Comparison of ENCODE assay signal across 10 mouse cellular contexts in the genomic region with DNA sequence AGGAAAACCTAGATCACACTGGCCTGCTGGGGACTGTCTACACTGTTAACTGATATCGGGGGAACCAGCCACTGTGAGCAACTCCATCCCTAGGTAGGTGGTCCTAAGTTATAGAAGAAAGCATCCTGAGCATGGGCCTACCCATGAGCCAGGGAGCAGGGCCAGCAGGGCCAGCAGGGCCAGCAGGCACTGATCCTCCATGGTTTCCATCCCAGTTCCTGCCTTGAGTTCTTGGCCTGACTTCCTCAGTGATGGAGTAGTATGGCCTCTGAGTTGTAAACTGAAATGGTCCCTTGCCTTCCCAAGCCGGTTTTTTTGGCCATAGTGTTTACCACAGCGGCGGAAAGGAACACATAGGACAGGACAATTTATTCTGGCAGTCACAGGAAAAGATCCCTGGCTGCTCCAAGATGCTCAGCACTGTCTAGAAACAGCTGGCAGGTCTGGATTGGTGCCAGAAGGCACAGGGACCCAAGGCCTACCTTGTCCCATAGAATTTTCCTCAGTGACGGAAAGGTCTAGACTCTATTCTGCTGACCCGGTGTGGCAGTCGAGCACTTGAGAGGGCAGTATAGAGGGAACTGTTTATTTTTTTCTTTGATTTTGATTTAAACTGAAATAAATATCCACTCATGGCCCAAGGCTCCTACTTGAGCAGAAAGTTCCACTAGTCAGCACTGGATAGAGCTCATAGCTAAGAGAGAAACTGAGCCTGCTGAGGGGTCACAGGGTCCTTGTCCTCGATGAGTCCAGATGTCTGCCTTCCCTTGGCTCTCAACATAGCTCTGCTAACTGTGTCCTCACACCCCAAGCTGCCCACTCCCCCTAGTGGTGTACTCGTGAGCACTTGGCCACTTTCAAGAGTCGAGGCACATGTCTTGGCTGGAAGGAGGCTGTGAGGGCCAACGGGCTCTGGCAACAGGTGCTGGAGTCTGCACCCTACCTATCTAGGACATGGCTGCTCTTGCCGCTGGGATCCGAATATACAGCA. TPM values are rescaled to one million over a fixed set of nuclear protein-coding genes. Genes with fewer than 3 reads are reported as not detected.
DNase-seq lines count a peak whose midpoint lies in the region; ATAC-seq and TF ChIP-seq lines count a peak whose summit lies in the region.
"Had no signal": no experiment of that assay in that cellular context is flagged by ENCODE, and none has a peak within 500 bp of the region (broad histone marks: within the 10 kb centered on the region; RNA-seq: fewer than 3 reads in every experiment).

No protein-coding gene starts in this region.

- H3K4me2 ChIP-seq in hindbrain, postnatal 0 days (ENCODE audit: low read depth, low read length), result no peak overlapping the region
- H3K4me2 ChIP-seq: embryonic facial prominence, embryonic 12.5 days; stomach, embryonic 15.5 days had no signal

- H3K4me3 ChIP-seq in hindbrain, postnatal 0 days (ENCODE audit: low read length), result no peak overlapping the region
- H3K4me3 ChIP-seq: embryonic facial prominence, embryonic 12.5 days; stomach, embryonic 15.5 days had no signal

- H3K9ac ChIP-seq in hindbrain, postnatal 0 days (replicated peaks; ENCODE audit: low read length), result no peak overlapping the region
- H3K9ac ChIP-seq: embryonic facial prominence, embryonic 12.5 days; stomach, embryonic 15.5 days had no signal

- H3K36me3 ChIP-seq in hindbrain, postnatal 0 days (ENCODE audit: insufficient read depth, low read length), result no peaks in the 10 kb centered on the region
- H3K36me3 ChIP-seq: embryonic facial prominence, embryonic 12.5 days; stomach, embryonic 15.5 days had no signal

- intact Hi-C loops in left cerebral cortex, postnatal 10 days (cut with DNase I), result no loop called here
- intact Hi-C loops in heart, postnatal 10 days (cut with DNase I), result no loop called here

- H3K9me3 ChIP-seq in hindbrain, postnatal 0 days (ENCODE audit: low read length), result no peaks in the 10 kb centered on the region
- H3K9me3 ChIP-seq: embryonic facial prominence, embryonic 12.5 days; stomach, embryonic 15.5 days had no signal

- H3K4me1 ChIP-seq in hindbrain, postnatal 0 days (ENCODE audit: insufficient read depth, low read length), result no peaks in the 10 kb centered on the region
- H3K4me1 ChIP-seq: embryonic facial prominence, embryonic 12.5 days; stomach, embryonic 15.5 days had no signal

- TF ChIP-seq CTCF in hindbrain, postnatal 0 days (IDR thresholded peaks at IDR 0.05; ENCODE audit: low read depth), result peak; percentile 80

- DNase-seq in adrenal gland, adult (ENCODE audit: inconsistent age in 2 of 2, low spot score in 1 of 2), result peak; percentile 23 to 62
- no peak for DNase-seq in adrenal gland, postnatal 4 days (ENCODE audit: low spot score in 2 of 2)
- DNase-seq in left cerebral cortex, postnatal 10 days (ENCODE audit: extremely low spot score in 1 of 2, low spot score in 2 of 2), result peak; percentile 47 to 55
- no peak for DNase-seq in left cerebral cortex, adult 8-10 months (ENCODE audit: low spot score in 2 of 2)
- peak; percentile 33 for DNase-seq in adrenal gland, postnatal 25 days
- peak; percentile 69 for DNase-seq in hindbrain, postnatal 0 days (ENCODE audit: low spot score)
- DNase-seq in heart, postnatal 10 days, result no peak
- DNase-seq in urinary bladder, postnatal 25 days (ENCODE audit: low spot score), result no peak

- H3K27ac ChIP-seq in hindbrain, postnatal 0 days, result no peak overlapping the region
- H3K27ac ChIP-seq: embryonic facial prominence, embryonic 12.5 days; stomach, embryonic 15.5 days had no signal

- 46% methylated on average over 13 of the region's 13 CpGs for WGBS in hindbrain, postnatal 0 days

- H3K27me3 ChIP-seq in hindbrain, postnatal 0 days (ENCODE audit: insufficient read depth, low read length), result no peaks in the 10 kb centered on the region
- H3K27me3 ChIP-seq: embryonic facial prominence, embryonic 12.5 days; stomach, embryonic 15.5 days had no signal

- ATAC-seq in hindbrain, postnatal 0 days, result no peak

RNA-seq across cellular contexts. Expression of a gene that starts 50.4 kb away (rescaled TPM):
- total RNA-seq in adrenal gland, postnatal 4 days (2021), result 1 to 10 TPM in 1 of 2 experiments, under 1 TPM in 1; 0.95 to 1.2 TPM
- total RNA-seq in left cerebral cortex, postnatal 10 days (2021), result 10 to 100 TPM; 19.2 to 20.4 TPM
- total RNA-seq in left cerebral cortex, adult 8-10 months (2022), result 10 to 100 TPM; 23.4 to 28.3 (median 26.2) TPM
- total RNA-seq in adrenal gland, postnatal 25 days (2021), result 0.85 and 1.8 TPM in 2 replicates
- 31.6 and 53.0 TPM in 2 replicates for total RNA-seq in hindbrain, postnatal 0 days (2014; rRNA removed)
- 7.7 and 8.4 TPM in 2 replicates for polyA plus RNA-seq in hindbrain, postnatal 0 days (2015; fragmentation: Nextera tagmentation; extraction: Ambion mirVana)
- total RNA-seq in heart, postnatal 10 days (2021), result under 1 TPM in 1 of 2 experiments, not detected in 1; 0.14 TPM

Comparison
In these comparisons a context has a peak if more than half of its experiments do, and no peak if none do; other contexts are left out.
1. DNase-seq: peak in adrenal gland, adult (2 of 2), left cerebral cortex, postnatal 10 days (2 of 2), adrenal gland, postnatal 25 days (single experiment) and hindbrain, postnatal 0 days (single experiment); none in adrenal gland, postnatal 4 days (0 of 2), left cerebral cortex, adult 8-10 months (0 of 2), heart, postnatal 10 days (0 of 2) and urinary bladder, postnatal 25 days (single experiment).